Mouse (Mus musculus): Measurements from ENCODE around the gene Atp2c1. TPM values are rescaled to one million over a fixed set of nuclear protein-coding genes. Genes with fewer than 3 reads are reported as not detected.
A peak's percentile ranks its signal among the peaks of the same experiment; 100 is the strongest.

Atp2c1 gene
- total RNA-seq (2021), result 100 to 1,000 TPM; 230 to 260 TPM
- long read RNA-seq, experiment 1, full-length matches to known transcripts, result 24 of 153 reads
- long read RNA-seq, experiment 1, partial matches to known transcripts, result 17 of 153 reads
- long read RNA-seq, experiment 1, other reads (novel, unspliced or antisense), result 112 of 153 reads
- long read RNA-seq, experiment 2, full-length matches to known transcripts, result 48 of 178 reads
- long read RNA-seq, experiment 2, partial matches to known transcripts, result 22 of 178 reads
- long read RNA-seq, experiment 2, other reads (novel, unspliced or antisense), result 108 of 178 reads

DNA sequence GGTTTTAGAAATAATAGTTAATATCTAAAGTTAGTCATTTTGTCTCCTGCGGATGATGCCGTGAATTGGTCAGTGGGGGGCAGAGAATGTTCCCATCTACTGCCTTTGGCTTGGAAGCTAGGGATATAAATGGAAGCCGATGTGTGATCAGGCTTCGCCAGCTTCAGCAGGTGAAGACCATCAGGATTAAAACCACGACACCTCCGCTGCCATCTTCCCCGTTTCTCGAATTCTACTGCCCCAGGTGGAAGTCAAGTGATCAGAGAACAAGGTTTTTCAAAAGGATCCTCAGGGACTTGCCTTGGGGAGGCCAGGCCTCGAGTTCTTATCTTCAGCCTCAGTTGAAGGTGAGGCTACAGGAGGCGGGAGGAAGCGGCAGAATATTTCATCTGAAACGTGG, at the start of gene Atp2c1:
Atp2c1 (minus strand) TSS at position 101 of the 400 bp plus-strand sequence.
- no peak for DNase-seq (ENCODE audit: low spot score in 2 of 2)

DNA sequence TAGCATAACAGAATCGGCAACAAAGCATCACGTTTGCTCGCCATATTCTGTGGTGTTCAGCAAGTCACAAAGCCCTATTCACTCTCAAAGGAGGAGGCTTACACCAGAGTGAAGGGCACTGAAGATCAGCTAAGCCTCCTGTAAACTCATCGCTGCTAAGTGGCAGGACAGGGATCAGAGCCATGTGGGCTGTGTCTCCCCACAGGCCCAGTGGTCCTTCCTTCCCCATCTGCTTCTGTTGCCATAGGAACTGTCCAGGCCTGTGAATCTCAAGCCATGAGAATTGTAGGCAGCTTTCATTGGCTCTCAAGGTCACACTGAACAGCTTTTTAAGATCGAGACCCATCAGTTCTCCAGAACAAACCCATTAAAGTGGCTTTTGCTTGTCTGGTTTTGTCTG, 30.3 kb upstream of the Atp2c1 start:
- no peak for DNase-seq (ENCODE audit: low spot score in 2 of 2)

DNA sequence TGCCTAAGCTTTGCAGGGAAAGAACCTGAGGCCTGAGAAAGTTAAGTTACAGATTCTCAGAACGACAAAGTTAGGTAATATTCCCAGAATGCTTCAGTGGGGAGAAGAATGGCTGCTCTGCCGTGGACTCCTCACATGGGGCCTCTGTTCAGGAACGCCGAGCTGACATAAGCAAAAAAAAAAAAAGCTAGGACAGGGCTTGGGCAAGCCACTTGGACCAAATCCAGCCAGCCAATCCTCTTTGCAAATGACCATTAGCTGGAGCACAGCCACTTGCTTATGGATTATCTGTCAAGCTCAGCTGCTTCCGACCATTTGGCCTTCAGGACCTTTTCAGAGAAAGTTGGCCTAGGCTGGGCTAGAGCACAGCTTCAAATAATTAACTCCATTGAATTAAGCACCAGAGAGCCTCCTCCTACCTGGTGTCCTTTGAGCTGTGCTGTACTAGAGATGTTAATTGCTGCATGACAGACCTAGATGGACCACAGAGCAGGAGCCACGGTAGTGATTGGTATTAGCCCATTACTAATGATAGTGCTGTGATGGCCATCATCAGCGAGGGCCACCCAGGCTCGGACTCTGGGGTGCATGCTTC, 29.1 kb upstream of the Atp2c1 start:
- no peak for DNase-seq (ENCODE audit: low spot score in 2 of 2)

DNA sequence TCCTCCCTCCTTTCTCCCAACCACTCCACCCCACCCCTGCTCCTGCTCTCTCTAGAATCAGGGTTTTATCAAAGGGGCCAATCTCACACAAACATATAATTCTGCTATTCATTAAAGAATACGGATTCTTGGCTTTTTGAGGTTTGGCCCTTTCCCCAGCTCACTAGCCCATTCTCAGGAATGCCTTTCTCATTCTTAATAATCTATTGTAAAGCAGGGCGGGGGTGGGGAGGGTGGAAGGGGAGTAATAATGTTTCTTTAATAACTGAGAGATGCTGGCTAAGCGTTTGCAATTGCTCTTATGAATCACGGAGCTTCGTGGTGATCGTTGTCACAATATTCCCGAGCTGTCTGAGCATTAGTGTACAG, 27.3 kb upstream of the Atp2c1 start:
- no peak for DNase-seq (ENCODE audit: low spot score in 2 of 2)

DNA sequence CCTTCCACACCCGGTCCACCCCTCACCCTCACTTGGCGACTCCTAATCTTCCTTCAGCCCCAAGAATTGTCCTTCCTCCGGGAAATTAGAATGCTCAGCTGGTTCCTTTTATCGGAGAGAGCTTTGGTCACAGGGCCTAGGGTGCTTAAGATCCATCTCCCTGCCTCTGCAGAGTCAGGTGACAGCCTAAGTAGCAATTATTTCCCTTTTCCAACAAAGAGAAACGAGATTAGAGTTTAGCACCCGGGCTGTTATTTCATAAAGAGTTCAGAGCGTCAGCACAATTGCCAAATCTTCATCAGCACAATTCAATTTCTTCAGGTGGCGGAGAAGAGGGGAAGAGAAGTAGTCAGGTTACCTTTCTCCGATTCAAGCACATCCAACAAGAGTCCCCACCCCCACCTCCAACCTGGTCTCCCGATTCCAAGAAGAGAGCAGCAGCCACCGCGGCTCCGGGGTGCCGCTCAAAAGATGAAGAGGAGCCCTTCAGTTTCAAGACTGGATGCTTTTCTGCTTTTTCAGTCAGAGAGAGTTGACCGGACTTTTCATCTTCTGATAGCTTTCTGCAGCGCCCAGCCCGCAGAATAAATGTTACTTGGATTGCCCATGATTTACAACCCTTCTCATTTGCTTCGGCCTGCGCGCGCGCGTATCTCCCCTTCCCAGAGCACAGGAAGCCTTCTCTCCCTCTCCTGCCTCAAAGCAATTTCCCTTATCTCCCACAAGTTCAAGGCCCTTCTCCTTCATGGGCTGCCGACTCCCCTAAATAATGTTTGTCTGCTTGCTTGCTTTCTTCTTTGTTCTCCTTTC, 26.7 kb upstream of the Atp2c1 start:
- no peak for DNase-seq (ENCODE audit: low spot score in 2 of 2)

DNA sequence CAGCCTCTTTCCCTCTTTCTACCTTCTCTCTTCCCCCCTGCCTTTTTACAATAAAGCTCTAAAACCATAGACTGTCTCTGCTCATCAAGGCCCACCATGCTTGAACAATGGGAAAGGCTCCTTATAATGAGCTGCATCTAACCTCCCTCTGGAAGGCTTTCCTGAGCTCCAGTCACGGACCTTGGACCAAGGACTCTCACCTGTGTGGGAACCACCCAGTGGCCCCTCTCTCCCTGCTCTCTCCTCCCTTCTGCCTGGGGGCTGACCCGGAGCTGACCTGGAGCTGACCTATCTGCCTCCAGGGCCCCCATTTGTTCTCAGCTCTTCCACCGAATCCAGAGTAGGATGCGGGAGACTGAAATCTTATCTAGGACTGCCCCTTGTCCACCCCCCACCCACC, 24.3 kb upstream of the Atp2c1 start:
- DNase-seq (ENCODE audit: low spot score in 2 of 2), result no peak

DNA sequence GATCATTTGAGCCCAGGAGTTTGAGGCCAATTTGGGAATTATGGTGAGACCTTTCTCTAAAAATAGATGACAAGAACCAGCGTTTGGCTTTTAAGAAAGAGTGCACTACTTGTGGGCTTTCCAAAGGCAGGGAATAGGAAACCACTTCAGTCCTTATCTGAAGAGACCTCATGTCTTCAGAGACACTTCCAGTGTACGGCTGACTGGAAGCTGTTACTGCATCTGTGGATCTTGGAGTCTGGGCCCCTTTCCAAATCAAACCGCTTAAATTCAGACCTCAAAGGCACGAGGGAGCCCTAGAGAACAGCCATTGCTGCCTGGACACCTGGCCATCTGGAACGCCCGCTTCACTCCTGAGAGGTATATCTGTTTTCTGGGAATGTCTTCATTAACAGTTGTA, 22.0 kb upstream of the Atp2c1 start:
- DNase-seq (ENCODE audit: low spot score in 2 of 2), result no peak

DNA sequence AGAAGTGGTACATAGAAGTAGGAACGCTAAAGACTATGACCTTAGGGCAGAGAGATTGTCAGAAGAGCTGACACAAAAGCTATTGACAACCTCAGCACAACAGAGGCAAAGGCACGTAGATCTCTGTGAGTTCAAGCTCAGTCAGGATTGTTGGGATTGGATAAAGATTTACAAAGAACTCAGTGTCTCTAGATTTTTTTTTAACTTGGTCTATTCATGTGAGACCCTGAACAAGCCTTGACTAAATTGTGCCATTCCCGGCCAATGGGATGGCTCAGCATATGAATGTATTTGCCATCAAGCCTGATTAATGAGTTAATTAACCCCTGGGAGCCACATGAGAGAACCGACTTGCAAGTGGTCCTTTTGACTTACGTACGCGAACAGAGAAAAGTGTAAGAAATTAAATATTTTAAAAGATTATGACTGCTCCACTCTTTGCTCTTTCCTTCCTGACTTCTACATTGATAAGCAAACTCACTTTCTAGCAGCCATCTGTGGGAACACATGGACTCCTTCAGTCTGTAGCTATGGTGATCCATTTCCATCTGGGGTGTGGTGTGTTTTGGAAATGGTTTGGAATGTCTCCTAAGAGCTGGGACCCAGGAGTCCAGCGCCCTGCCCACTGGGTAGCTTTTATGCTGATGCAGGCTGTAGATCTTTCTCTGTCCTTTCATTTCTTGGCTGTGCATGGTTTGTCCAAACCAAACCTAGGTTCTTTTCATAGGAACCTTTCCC, 17.1 kb upstream of the Atp2c1 start:
- peak in 1 of 2 experiments; percentile 67 for DNase-seq (ENCODE audit: low spot score in 2 of 2)

DNA sequence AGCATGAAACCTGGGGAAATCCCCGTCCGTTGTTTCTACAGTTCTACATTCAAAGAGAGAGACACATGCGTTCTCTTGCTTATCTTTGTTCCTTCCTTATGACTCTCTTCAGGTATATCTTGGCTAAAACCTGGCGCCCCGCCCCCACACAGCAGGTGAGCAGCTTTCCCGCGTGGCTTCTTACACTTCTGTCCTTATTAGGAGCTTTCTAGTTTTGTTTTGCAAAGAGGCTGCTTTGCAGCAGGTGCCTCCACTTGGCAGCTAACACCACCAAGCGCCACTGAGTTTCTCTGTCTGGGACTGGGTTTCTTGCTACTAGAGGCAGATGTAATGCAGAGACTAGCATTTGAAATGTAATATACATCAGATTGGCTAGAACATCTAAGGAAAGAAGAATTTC, 10.4 kb upstream of the Atp2c1 start:
- DNase-seq (ENCODE audit: low spot score in 2 of 2), result no peak

DNA sequence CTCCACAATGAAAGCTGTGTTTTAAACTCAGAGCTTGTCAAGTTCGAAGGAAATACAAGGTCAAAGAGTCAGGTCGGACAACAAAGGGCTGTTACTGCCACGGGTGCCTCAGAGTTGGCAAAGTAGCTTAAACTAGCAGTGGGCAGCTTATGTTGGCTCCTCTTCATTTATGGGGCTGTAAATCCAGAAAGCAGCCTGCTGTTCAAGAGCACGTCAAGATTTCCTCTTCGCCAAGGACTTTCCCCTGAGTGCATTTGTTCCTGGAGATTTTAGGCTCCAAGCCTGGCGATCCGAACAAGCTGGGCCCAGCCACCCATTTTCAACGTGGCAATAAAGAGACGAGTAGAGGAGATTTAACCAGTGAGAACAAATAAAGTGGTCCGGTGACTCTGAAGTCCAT, 9.8 kb upstream of the Atp2c1 start:
- DNase-seq (ENCODE audit: low spot score in 2 of 2), result no peak

DNA sequence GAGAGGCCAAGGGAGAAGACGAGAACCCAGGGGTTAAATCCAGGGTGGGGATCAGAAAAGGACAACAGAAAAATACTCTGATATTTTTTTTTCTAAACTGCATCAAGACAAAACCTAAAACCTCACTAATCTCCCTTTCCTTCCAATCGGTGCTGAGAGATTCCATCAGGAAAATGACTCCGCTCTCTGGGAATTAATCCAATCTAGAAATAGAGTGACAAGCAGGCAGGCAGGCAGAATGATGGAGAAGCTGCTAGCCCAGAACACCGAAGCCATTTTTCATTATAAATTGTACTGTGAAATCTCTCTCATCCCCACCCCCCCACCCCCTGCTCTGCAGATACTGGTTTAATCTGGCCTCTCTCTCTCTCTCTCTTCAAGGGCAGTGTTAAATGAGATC, 1.8 kb downstream of the Atp2c1 start:
- peak in 1 of 2 experiments; percentile 75 for DNase-seq (ENCODE audit: low spot score in 2 of 2)

DNA sequence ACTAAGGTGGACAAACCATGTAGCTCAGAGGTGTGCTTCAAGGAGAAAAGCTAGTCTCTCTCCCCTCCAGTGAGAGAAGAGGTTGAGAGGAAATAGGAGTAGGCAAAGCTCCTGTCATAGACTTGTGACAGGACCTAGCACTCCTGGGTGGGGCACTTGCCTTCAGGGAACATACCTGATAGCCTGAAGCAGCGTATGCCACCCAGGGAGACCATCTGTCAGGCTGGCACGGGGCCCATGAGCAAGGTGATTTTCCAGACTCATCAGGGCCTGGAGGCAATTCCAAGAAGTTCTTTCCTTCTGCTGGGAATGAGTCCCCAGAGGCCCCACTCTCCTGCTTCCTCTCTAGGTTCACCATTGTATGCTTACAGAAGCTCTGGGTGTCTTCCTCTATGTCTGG, 4.1 kb downstream of the Atp2c1 start:
- DNase-seq (ENCODE audit: low spot score in 2 of 2), result no peak

DNA sequence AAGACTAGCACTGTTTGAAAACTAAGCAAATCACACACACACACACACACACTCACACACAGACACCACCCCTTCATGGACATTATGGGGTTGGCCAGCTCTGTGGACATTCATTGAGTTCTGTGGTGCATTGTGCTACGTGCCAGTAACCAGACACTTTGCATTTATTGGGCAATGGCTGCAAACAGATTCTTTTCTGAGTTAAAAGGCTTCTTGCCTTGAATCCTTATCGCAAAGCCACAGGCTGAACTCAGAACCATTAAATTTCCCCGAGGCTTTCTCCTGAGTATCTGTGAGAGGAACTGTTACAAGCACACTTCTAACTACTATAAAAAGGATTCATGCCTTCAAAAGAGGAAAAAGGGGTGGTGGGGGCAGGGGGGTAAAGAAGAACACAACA, 5.1 kb downstream of the Atp2c1 start:
- DNase-seq (ENCODE audit: low spot score in 2 of 2), result no peak

DNA sequence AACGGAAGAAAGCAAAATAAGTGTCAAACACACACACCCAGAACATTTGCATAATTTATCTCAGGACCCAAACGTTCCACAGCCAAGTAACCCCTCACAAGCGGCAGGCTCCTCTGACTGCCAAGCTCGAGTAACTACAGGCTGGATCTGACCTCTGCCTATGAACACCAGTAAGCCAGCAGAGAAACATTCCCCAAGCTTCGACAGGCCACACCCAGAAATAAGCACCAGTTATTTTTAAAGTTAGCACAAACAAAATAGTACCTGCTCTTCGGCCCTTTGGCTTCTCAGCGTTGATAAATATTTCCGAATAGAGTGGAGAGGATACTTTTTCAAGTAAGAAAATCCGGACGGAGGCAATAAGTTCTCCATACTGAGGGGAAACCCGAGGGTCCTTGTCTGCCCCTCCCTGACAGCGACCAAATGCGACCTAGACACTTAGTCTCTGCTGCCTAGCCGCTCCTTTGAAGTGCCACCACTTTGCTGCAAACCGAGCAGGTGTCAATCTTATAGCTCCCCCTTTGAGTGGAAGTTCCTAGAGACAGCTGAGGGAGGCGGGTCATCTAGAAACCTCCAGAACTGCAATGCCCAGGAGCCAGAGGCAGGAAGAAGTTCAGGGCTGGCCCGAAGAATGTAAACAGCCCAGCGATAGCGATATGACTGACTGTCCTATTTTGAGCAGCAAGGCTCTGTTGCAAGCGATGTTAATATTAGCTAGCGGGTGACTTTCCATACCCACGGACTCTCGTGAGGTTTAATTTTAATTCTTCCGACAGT, 6.2 kb downstream of the Atp2c1 start:
- DNase-seq (ENCODE audit: low spot score in 2 of 2), result no peak

DNA sequence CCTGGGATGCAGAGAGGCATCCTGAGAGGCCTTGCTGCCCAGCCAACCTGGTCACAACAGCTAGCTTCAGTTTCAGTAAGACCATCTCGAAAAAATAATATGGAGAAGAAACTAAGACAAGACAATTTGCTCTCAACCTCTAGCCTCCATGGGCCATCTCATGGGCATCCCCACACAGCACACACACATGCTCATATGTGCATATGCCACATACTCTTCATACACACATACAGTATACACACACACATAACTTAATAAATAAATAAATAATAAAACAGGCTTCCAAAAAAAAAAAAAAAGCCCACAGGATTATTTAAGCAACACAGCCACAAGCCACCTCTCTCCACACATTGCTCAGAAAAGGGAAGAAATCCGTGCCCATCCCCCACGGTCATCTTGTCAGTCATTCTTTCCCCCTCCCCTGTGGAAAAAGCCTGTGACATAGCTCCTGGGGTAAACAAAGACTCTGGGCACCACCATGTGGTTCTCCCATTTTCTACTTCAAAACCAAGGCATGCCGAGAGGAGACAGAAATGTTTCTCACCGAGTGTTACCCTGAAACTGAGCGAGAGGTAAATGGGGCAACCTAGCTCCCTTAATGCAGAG, 7.7 kb downstream of the Atp2c1 start:
- DNase-seq (ENCODE audit: low spot score in 2 of 2), result no peak

DNA sequence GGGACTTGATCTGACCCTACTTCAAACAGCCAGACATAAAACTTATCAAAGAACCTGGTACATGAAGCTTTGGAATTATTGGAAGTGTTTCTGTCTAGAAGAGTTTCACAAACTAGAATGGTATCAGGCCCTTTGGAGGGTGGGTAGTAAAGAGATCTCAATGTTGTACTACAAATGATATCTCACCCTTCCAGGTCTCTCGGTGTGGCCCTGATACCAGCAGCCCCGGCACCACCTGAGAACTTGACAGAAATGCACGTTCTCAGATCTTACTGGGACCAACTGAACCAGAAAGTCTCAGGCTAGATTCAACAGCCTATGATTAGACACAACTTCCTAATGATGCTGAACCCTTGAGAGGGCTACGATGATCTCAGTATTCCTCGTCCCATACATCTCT, 23.4 kb downstream of the Atp2c1 start:
- no peak for DNase-seq (ENCODE audit: low spot score in 2 of 2)

DNA sequence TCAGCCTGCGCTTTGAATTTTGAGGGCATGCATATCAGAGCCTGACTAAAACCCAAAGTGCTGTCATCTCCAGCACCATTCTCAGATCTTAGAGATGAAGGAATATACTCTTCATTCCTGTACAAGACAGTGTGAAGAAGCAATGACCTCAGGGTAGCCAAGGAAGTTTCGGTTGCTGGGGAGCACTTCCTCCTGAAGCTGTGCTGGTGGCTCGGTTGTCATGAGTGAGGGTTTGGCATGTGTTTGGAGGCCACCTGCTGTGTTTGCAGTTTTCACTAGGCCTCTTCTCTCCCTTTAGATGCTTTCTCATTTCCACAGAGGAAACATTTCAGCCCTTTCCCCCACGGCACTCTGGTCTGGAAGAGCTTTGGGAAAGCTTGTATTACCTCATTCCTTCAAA, 24.7 kb downstream of the Atp2c1 start:
- no peak for DNase-seq (ENCODE audit: low spot score in 2 of 2)

DNA sequence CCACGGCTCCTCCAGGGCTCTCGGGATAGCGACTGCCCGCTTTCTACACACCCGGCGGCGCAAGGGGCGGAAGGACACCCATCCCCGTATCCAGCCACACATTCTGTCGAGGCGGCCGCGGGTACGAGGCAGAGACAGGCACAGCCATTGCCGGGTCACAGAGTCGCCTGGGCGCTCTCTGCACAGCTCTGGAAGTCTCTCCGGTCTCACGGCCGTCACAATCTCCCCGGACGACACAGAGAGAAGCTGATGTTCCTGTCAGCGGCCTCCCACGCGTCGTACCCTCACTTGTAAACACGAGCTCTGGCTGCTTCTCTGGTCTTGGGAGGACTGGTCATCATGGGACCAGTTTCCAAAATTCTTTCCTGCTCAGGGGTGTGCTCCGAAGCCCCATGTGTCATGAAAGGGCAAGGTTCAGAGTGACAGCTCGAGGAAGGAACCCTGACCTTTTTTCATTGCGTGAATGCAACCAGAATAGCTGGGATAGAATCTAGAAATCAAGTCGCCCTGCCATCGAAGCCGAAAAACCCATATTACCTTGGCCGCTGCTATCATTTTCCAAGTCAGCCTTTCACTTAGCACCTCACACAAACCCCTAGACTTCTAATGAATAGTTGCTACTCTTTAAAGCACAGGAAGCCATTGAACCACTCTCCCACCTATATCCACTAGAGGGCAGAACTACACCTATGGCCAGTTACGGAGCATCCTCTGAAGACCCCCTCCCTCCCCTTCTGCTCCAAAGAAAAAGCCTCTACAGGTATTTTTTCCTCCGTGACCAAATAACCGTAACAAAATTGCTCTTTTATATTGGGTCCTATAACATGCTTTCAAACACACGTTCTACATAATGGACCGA, 31.6 kb downstream of the Atp2c1 start:
- DNase-seq (ENCODE audit: low spot score in 2 of 2), result peak; percentile 63 to 87

DNA sequence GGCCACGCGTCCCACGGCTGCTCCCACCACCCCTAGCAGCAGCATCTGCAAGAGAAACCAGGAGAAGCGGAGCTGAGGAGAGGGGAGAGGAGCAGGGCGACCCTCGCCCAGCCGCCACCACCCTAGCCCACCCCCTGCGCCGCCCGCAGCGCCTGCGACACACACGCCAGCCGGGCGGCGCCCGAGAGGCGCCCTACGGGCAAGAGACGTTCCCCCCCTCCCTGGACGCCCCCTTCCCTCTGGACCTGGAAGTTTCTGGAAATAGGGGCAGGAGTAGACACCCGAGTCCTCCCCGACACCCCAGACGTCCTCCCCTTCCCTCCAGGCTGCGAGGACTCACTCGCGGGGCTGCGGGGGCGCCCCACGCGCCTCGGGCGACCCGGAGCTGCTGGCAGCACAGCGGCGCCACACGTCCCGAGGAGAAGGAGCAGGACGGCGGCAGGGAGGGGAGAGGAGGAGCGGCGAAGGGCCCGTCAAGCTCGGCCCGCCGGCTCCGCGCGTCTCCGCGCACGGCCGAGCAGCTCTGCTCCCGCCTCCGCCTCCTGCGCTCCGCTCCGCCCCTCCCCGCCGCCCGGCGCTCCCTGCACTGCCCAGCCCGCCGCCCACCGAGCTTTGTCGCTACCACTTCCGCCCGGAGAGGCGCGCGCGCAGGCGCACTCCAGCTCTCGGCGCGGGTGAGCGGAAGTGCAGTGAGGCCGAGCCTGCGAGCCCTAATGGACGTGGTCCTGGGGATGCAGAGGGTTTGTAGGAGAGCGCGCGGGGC, 32.4 kb downstream of the Atp2c1 start:
- DNase-seq (ENCODE audit: low spot score in 2 of 2), result peak; percentile 96 to 97
